Mouse (Mus musculus): ENCODE data around the gene Ddx39. TPM values are rescaled to one million over a fixed set of nuclear protein-coding genes. Genes with fewer than 3 reads are reported as not detected.

Gene Ddx39
- polyA plus RNA-seq, 1 experiment from 2014 or later: 53.9 TPM

- H3K27me3 ChIP-seq (replicated peaks; ENCODE audit: insufficient read depth, low read length): no peaks in the 10 kb centered on the region
- DNase-seq (ENCODE audit: low spot score): no peak
- peak overlapping the region; percentile 51; the same call in 1 of the 2 replicates for H3K27ac ChIP-seq (ENCODE audit: low read length)
- WGBS: 90% methylated on average over 6 of the region's 6 CpGs
- no peak overlapping the region for H3K4me3 ChIP-seq (ENCODE audit: low read depth, low read length)
- no peaks in the 10 kb centered on the region for H3K9me3 ChIP-seq (ENCODE audit: low read length)
- peaks cover 3% of the 10 kb centered on the region; the same call in 1 of the 2 replicates for H3K4me1 ChIP-seq (ENCODE audit: insufficient read depth, low read depth, low read length)
- no peak overlapping the region for H3K9ac ChIP-seq (replicated peaks; ENCODE audit: low read depth)
- ATAC-seq: no peak
- TF ChIP-seq EP300 (IDR thresholded peaks at IDR 0.05) (no peak), CTCF (IDR thresholded peaks at IDR 0.05) (no peak)
- H3K36me3 ChIP-seq (ENCODE audit: insufficient read depth, low read length): no peaks in the 10 kb centered on the region
- no peak overlapping the region for H3K4me2 ChIP-seq (replicated peaks; ENCODE audit: low read depth, low read length)
Measured at GRCm38 (mm10) chr8:83742968-83743367, 28.0 kb downstream of the Ddx39 start.

GRCm38 (mm10) chr8:83744070-83744469, 29.1 kb downstream of the Ddx39 start:
- no peaks in the 10 kb centered on the region for H3K27me3 ChIP-seq (replicated peaks; ENCODE audit: insufficient read depth, low read length)
- H3K4me1 ChIP-seq (ENCODE audit: insufficient read depth, low read depth, low read length): peaks cover 3% of the 10 kb centered on the region; the same call in 1 of the 2 replicates
- H3K9me3 ChIP-seq (ENCODE audit: low read length): no peaks in the 10 kb centered on the region
- no peak overlapping the region for H3K9ac ChIP-seq (replicated peaks; ENCODE audit: low read depth)
- TF ChIP-seq CTCF (IDR thresholded peaks at IDR 0.05): no peak
- no peak for TF ChIP-seq EP300 (IDR thresholded peaks at IDR 0.05)
- no peaks in the 10 kb centered on the region for H3K36me3 ChIP-seq (ENCODE audit: insufficient read depth, low read length)
- H3K4me3 ChIP-seq (ENCODE audit: low read depth, low read length): no peak overlapping the region
- 85% methylated on average over 4 of the region's 4 CpGs for WGBS
- H3K4me2 ChIP-seq (replicated peaks; ENCODE audit: low read depth, low read length): no peak overlapping the region
- no peak for ATAC-seq
- DNase-seq (ENCODE audit: low spot score): no peak
- H3K27ac ChIP-seq (ENCODE audit: low read length): no peak overlapping the region

- Histone ChIP-seq H3K27me3 (replicated peaks; ENCODE audit: insufficient read depth, low read length) (no peaks in the 10 kb centered on the region), H3K9me3 (ENCODE audit: low read length) (no peaks in the 10 kb centered on the region), H3K9ac (replicated peaks; ENCODE audit: low read depth) (no peak overlapping the region), H3K36me3 (ENCODE audit: insufficient read depth, low read length) (no peaks in the 10 kb centered on the region), H3K4me1 (ENCODE audit: insufficient read depth, low read depth, low read length) (no peaks in the 10 kb centered on the region), H3K4me2 (replicated peaks; ENCODE audit: low read depth, low read length) (peak overlapping the region; percentile 43), H3K27ac (ENCODE audit: low read length) (peak overlapping the region; percentile 77), H3K4me3 (ENCODE audit: low read depth, low read length) (no peak overlapping the region)
- DNase-seq (ENCODE audit: low spot score): peak; percentile 87
- TF ChIP-seq CTCF (IDR thresholded peaks at IDR 0.05) (peak; percentile 32), EP300 (IDR thresholded peaks at IDR 0.05) (peak; percentile 69)
- ATAC-seq: peak; percentile 93
- WGBS: 4% methylated on average over 27 of the region's 28 CpGs
Measured at GRCm38 (mm10) chr8:83747661-83748346, 32.8 kb downstream of the Ddx39 start.

- peak overlapping the region; percentile 77 for H3K27ac ChIP-seq (ENCODE audit: low read length)
- H3K9me3 ChIP-seq (ENCODE audit: low read length): no peaks in the 10 kb centered on the region
- TF ChIP-seq EP300 (IDR thresholded peaks at IDR 0.05) (peak; percentile 31; the same call in 1 of the 2 replicates), CTCF (IDR thresholded peaks at IDR 0.05) (no peak)
- no peak overlapping the region for H3K9ac ChIP-seq (replicated peaks; ENCODE audit: low read depth)
- ATAC-seq (peak; percentile 66), DNase-seq (ENCODE audit: low spot score) (peak; percentile 77)
- H3K4me1 ChIP-seq (ENCODE audit: insufficient read depth, low read depth, low read length): no peaks in the 10 kb centered on the region
- H3K4me3 ChIP-seq (ENCODE audit: low read depth, low read length): no peak overlapping the region
- no peaks in the 10 kb centered on the region for H3K36me3 ChIP-seq (ENCODE audit: insufficient read depth, low read length)
- WGBS: 23% methylated on average over 3 of the region's 3 CpGs
- no peaks in the 10 kb centered on the region for H3K27me3 ChIP-seq (replicated peaks; ENCODE audit: insufficient read depth, low read length)
- H3K4me2 ChIP-seq (replicated peaks; ENCODE audit: low read depth, low read length): no peak overlapping the region
Measured at GRCm38 (mm10) chr8:83748708-83749107, 33.7 kb downstream of the Ddx39 start.

- ATAC-seq: no peak
- DNase-seq (ENCODE audit: low spot score): peak; percentile 55
- Histone ChIP-seq H3K4me2 (replicated peaks; ENCODE audit: low read depth, low read length) (no peak overlapping the region), H3K36me3 (ENCODE audit: insufficient read depth, low read length) (no peaks in the 10 kb centered on the region), H3K9me3 (ENCODE audit: low read length) (no peaks in the 10 kb centered on the region), H3K9ac (replicated peaks; ENCODE audit: low read depth) (no peak overlapping the region), H3K4me1 (ENCODE audit: insufficient read depth, low read depth, low read length) (no peaks in the 10 kb centered on the region), H3K27me3 (replicated peaks; ENCODE audit: insufficient read depth, low read length) (no peaks in the 10 kb centered on the region), H3K27ac (ENCODE audit: low read length) (peak overlapping the region; percentile 77), H3K4me3 (ENCODE audit: low read depth, low read length) (no peak overlapping the region)
- TF ChIP-seq CTCF (IDR thresholded peaks at IDR 0.05) (no peak), EP300 (IDR thresholded peaks at IDR 0.05) (no peak)
- WGBS: 65% methylated on average over 9 of the region's 9 CpGs
Measured at GRCm38 (mm10) chr8:83749265-83749664, 34.3 kb downstream of the Ddx39 start.

- ATAC-seq: no peak
- WGBS: 54% methylated on average over 3 of the region's 3 CpGs
- Histone ChIP-seq H3K4me1 (ENCODE audit: insufficient read depth, low read depth, low read length) (no peaks in the 10 kb centered on the region), H3K4me3 (ENCODE audit: low read depth, low read length) (no peak overlapping the region), H3K9me3 (ENCODE audit: low read length) (no peaks in the 10 kb centered on the region), H3K4me2 (replicated peaks; ENCODE audit: low read depth, low read length) (no peak overlapping the region), H3K27ac (ENCODE audit: low read length) (no peak overlapping the region), H3K36me3 (ENCODE audit: insufficient read depth, low read length) (no peaks in the 10 kb centered on the region), H3K9ac (replicated peaks; ENCODE audit: low read depth) (no peak overlapping the region), H3K27me3 (replicated peaks; ENCODE audit: insufficient read depth, low read length) (no peaks in the 10 kb centered on the region)
- DNase-seq (ENCODE audit: low spot score): no peak
- peak; percentile 40 for TF ChIP-seq CTCF (IDR thresholded peaks at IDR 0.05)
- no peak for TF ChIP-seq EP300 (IDR thresholded peaks at IDR 0.05)
Measured at GRCm38 (mm10) chr8:83754149-83754548, 39.2 kb downstream of the Ddx39 start.
